Mouse (Mus musculus): ENCODE results near the gene Ankub1. TPM values are rescaled to one million over a fixed set of nuclear protein-coding genes. Genes with fewer than 3 reads are reported as not detected.

Gene Ankub1
- polyA plus RNA-seq, 1 experiment: not detected

DNA sequence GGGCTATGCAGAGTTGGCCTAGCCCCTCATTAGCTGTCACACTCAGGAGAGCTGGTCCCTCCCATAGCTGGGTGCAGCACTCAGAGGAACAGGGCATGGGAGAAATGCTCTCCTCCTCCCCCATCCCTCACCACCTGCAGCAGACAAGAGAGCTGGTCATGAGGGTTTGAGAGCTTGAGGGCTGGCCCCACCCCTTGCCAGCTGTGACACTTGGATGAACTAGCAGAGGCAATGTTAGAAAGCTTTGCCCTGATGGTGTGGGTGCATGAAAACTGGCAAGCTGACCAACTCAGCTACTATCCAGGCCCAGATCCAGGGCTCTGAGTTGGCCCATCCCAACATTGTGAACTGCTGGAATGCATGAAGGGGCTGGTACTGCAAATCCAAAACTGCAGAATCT lies 14.8 kb downstream of the Ankub1 start:
- H3K4me1 ChIP-seq (ENCODE audit: control insufficient read depth, insufficient read depth, low read length): no peaks in the 10 kb centered on the region
- no peak overlapping the region for H3K4me3 ChIP-seq (ENCODE audit: insufficient read depth, low read length)
- H3K27ac ChIP-seq (ENCODE audit: insufficient read depth, low read length): no peak overlapping the region
- TF ChIP-seq CTCF (IDR thresholded peaks at IDR 0.05; ENCODE audit: borderline replicate concordance, insufficient read depth, low read length): no peak
- no peak for TF ChIP-seq POLR2A (IDR thresholded peaks at IDR 0.05; ENCODE audit: low read depth, low read length)

DNA sequence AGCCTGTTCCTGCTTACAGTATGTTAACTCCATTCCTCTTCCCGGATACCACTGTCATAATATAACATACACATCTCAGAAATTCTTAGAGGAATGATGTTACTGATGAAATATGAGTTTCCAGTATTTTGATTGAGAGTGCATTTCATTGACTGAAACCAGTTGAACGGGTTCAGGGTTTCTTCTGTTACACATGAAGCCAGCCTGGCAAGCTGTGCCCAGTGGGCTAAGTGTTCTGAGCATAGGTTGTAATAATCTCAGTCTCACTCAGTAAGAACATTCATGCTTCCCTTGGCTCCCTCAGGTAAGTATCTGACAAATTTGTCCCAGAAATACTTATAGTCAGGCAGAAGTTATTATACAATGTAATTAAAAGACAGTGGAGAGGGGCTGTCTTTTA lies 18.5 kb downstream of the Ankub1 start:
- Histone ChIP-seq H3K4me1 (ENCODE audit: control insufficient read depth, insufficient read depth, low read length) (no peaks in the 10 kb centered on the region), H3K27ac (ENCODE audit: insufficient read depth, low read length) (no peak overlapping the region), H3K4me3 (ENCODE audit: insufficient read depth, low read length) (no peak overlapping the region)
- TF ChIP-seq POLR2A (IDR thresholded peaks at IDR 0.05; ENCODE audit: low read depth, low read length) (no peak), CTCF (IDR thresholded peaks at IDR 0.05; ENCODE audit: borderline replicate concordance, insufficient read depth, low read length) (no peak)

DNA sequence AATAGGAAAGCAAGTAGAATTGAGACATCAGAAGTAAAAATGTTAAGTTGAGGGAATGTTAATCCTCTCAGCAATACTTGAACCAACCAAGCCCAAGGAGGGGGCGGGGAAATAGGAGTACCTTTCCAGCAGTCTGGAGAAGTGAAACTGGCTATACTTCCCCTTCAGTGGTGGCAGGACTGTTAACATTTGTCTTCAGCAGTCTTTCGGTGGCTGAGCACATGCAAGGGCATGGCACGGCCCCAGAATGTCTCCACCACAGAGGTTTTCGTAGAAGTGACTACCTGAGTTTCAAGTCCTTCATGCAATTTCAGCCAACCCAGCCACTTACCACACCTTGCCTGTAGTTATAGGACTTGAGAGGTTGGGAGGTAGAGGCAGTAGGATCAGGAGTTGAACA lies 19.0 kb downstream of the Ankub1 start:
- no peak overlapping the region for H3K4me3 ChIP-seq (ENCODE audit: insufficient read depth, low read length)
- H3K4me1 ChIP-seq (ENCODE audit: control insufficient read depth, insufficient read depth, low read length): no peaks in the 10 kb centered on the region
- TF ChIP-seq CTCF (IDR thresholded peaks at IDR 0.05; ENCODE audit: borderline replicate concordance, insufficient read depth, low read length) (no peak), POLR2A (IDR thresholded peaks at IDR 0.05; ENCODE audit: low read depth, low read length) (no peak)
- no peak overlapping the region for H3K27ac ChIP-seq (ENCODE audit: insufficient read depth, low read length)

DNA sequence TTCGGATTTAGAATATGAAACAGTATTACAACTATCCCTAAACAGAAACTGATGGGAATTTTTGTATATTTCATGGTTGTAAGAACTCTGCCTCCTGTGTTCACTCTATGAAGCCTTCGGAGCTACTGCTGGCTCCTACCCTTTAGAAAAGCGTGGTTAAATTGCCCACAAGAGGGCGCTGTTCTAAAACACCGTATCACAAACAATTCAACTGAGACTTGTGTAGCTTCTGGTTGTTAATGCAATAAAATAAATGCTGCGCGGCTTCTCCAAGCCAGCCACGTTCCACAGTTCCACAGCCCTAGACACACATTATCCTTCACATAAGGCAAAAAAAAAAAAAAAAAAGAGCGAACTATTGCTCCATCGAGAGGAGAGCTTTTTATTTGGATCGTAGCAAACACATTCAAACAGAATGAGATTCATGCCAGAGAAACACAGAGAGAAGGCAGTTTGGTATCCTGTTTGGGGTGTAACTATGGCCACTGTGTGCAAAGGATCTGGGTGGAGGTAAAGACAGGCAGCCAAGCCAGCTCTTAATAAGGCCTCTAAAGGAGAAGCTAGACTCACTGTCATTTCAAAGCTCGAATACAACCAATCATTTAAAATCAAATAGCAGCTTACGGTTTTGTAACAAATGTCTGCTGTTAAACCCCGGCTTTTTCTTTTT lies 25.4 kb downstream of the Ankub1 start:
- TF ChIP-seq CTCF (IDR thresholded peaks at IDR 0.05; ENCODE audit: borderline replicate concordance, insufficient read depth, low read length): no peak
- no peak for TF ChIP-seq POLR2A (IDR thresholded peaks at IDR 0.05; ENCODE audit: low read depth, low read length)
- Histone ChIP-seq H3K27ac (ENCODE audit: insufficient read depth, low read length) (no peak overlapping the region), H3K4me1 (ENCODE audit: control insufficient read depth, insufficient read depth, low read length) (no peaks in the 10 kb centered on the region), H3K4me3 (ENCODE audit: insufficient read depth, low read length) (no peak overlapping the region)

DNA sequence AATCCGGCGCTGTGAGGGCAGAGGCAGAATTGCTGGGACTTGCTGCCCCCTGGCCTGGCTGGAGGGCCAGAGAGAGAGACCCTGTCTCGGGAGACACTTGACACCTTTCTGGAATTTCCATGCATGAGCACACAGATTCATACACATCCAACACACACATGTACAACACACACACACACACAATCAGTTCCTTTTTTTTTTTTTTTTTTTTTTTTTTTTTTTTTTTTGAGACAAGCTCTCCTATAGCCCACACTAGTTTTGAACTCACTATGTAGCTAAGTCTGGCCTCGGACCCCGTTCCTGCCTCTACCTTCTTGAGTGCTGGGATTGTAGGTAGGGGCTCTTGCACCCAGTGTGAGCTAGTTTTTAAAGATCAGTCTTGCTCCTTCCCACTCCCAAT lies 26.7 kb downstream of the Ankub1 start:
- Histone ChIP-seq H3K4me3 (ENCODE audit: insufficient read depth, low read length) (no peak overlapping the region), H3K27ac (ENCODE audit: insufficient read depth, low read length) (no peak overlapping the region), H3K4me1 (ENCODE audit: control insufficient read depth, insufficient read depth, low read length) (no peaks in the 10 kb centered on the region)
- no peak for TF ChIP-seq POLR2A (IDR thresholded peaks at IDR 0.05; ENCODE audit: low read depth, low read length)
- no peak for TF ChIP-seq CTCF (IDR thresholded peaks at IDR 0.05; ENCODE audit: borderline replicate concordance, insufficient read depth, low read length)

DNA sequence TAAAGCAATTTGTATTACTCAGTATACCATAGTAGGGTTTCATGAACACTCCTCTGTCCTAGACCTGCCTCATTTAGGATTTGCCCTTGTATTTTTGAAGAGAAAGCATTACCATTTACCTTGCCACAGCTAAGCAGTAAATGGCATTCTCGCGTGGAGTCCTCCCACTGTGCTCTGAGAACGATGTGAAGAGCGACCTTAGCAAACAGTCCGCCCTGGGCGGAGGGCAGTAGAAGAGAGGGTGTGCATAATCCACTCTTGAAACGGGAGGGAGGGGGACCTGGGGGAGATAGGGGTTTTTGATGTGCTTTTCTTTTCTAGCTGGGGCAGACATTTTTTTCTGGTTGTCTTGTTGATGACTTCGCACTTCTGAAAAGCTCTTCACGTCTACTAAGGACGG lies 27.9 kb downstream of the Ankub1 start:
- no peaks in the 10 kb centered on the region for H3K4me1 ChIP-seq (ENCODE audit: control insufficient read depth, insufficient read depth, low read length)
- TF ChIP-seq POLR2A (IDR thresholded peaks at IDR 0.05; ENCODE audit: low read depth, low read length) (no peak), CTCF (IDR thresholded peaks at IDR 0.05; ENCODE audit: borderline replicate concordance, insufficient read depth, low read length) (no peak)
- no peak overlapping the region for H3K27ac ChIP-seq (ENCODE audit: insufficient read depth, low read length)
- no peak overlapping the region for H3K4me3 ChIP-seq (ENCODE audit: insufficient read depth, low read length)

DNA sequence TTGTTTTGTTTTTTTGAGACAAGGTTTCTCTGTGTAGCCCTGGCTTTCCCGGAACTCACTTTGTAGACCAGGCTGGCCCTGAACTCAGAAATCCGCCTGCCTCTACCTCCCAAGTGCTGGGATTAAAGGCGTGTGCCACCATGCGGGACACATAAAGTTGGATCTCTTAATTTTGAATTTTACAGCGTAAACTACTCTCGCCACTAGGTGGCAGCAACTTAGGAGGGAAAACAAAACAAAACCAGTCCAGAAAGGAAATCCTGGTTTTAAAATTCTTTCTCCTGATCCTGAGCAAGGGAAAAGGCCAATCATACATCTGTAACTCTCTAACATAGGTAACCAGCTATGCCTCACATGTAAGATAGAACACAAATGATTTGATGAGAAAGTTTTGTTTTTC lies 28.9 kb downstream of the Ankub1 start:
- Histone ChIP-seq H3K4me1 (ENCODE audit: control insufficient read depth, insufficient read depth, low read length) (no peaks in the 10 kb centered on the region), H3K27ac (ENCODE audit: insufficient read depth, low read length) (no peak overlapping the region), H3K4me3 (ENCODE audit: insufficient read depth, low read length) (no peak overlapping the region)
- TF ChIP-seq POLR2A (IDR thresholded peaks at IDR 0.05; ENCODE audit: low read depth, low read length) (no peak), CTCF (IDR thresholded peaks at IDR 0.05; ENCODE audit: borderline replicate concordance, insufficient read depth, low read length) (no peak)

DNA sequence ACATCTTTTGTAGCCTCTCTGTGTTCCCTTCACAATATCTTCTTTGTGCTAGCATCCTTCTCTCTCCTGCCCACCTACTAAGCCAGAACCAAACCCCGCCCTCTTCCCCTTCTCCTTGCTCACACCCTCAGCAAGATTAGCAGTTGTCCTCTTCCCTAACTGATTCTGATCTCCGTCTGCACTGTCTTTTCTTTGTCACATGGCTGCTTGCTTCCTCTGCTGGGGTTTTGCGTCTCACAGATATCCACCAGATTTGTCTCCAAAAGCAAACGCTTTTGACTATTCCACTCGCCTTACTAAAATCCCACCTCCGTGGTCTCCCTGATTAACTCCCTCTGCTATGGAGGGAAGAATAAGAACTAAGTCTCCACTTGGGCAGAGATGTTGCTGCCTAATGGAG lies 34.0 kb downstream of the Ankub1 start:
- Histone ChIP-seq H3K4me1 (ENCODE audit: control insufficient read depth, insufficient read depth, low read length) (no peaks in the 10 kb centered on the region), H3K4me3 (ENCODE audit: insufficient read depth, low read length) (no peak overlapping the region), H3K27ac (ENCODE audit: insufficient read depth, low read length) (no peak overlapping the region)
- TF ChIP-seq CTCF (IDR thresholded peaks at IDR 0.05; ENCODE audit: borderline replicate concordance, insufficient read depth, low read length) (no peak), POLR2A (IDR thresholded peaks at IDR 0.05; ENCODE audit: low read depth, low read length) (no peak)

DNA sequence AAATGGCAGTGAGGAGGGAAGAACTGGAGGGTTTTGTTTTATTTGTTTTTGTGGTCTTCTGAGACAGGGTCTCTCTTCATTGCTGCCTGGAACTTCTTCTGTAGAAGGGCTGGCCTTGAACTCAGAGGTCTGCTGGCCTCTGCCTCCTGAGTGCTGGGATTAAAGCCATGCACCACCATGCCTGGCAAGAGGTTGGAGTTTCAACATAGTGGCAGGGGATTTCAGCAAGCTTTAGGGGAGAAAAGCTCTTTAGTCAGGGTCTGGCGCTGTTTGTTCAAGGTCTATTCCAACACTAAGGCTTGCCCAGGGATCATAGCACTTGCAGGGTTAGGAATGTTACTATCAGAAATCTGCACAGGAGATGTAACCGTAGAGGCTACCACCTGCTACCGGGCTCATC lies 39.0 kb downstream of the Ankub1 start:
- no peaks in the 10 kb centered on the region for H3K4me1 ChIP-seq (ENCODE audit: control insufficient read depth, insufficient read depth, low read length)
- no peak overlapping the region for H3K4me3 ChIP-seq (ENCODE audit: insufficient read depth, low read length)
- H3K27ac ChIP-seq (ENCODE audit: insufficient read depth, low read length): no peak overlapping the region
- TF ChIP-seq CTCF (IDR thresholded peaks at IDR 0.05; ENCODE audit: borderline replicate concordance, insufficient read depth, low read length) (no peak), POLR2A (IDR thresholded peaks at IDR 0.05; ENCODE audit: low read depth, low read length) (no peak)

DNA sequence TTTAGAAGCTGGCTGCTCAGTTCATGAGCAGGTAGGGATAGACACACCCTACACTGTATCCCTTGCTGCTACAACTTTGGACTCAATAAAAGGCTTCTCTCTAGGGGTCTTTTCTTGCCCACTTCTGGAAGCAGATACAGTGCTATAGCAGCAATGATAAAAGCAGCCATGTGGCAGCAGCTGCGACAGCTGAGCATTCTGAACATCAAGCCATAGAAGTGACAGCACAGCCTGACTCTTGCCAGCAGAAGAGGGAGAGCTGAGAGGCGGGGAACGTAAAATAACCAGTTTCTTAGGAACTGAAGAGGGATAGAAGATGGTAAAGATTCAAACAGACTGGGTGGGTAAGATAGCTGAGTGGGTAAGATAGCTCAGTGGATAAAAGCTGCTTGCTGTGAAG lies 40.1 kb downstream of the Ankub1 start:
- TF ChIP-seq CTCF (IDR thresholded peaks at IDR 0.05; ENCODE audit: borderline replicate concordance, insufficient read depth, low read length): no peak
- no peak for TF ChIP-seq POLR2A (IDR thresholded peaks at IDR 0.05; ENCODE audit: low read depth, low read length)
- no peak overlapping the region for H3K4me3 ChIP-seq (ENCODE audit: insufficient read depth, low read length)
- H3K4me1 ChIP-seq (ENCODE audit: control insufficient read depth, insufficient read depth, low read length): no peaks in the 10 kb centered on the region
- H3K27ac ChIP-seq (ENCODE audit: insufficient read depth, low read length): no peak overlapping the region
